Mouse (Mus musculus): ENCODE results near the gene Lgalsl.

Gene Lgalsl

DNA sequence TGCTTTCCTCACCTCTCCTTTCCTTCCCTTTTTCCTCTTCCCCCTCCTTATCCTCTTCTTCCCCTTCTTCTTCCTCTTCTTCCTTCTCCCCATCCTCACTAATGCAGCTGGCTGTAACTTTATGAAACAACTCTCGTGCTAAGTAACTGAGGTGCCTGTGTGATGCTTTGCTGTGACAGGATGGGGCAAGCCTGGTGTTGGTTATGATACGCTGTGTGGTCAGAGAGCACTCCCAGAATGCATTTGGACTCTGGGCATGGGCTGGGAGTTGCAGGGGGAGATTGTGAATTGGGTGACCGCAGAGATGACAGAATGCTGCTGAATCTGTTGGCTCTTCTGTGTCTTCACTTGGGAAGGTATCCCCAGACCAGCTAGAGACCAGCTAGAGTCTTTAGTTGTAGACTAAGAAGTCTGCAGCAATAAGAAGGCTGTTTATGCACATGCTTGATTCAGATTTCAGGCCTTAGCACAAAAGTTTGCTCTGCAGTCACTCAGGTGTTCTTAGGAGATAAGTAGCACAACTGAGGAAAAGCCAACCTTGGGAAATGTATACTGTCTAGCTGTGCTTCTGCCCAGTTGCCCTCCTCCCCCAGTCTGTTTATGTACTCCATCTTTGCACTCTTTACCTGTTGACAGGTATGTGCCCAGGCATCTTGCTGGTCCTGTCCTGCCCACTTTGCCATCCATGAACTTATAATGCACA lies 51.8 kb downstream of the Lgalsl start:
- no peak for DNase-seq

DNA sequence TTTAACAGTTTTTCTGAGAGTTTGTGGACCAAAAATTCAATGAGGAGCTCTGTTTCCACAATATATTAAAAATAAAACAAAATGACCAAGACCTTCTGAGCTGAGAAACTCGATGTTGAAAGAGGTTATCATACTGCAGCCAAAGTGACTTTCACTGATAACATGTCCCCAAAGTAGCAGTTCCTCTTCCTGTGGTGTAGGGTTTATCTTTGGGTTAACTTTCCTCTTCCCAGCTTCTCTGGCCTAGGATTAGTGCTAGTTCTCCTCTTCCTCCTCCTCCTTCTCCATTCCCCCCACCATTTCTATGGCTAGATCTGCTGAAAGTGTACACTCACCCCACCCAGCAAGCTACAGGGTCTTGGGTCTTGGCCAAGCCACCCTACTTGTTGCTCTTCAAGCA lies 52.6 kb downstream of the Lgalsl start:
- DNase-seq, result no peak

DNA sequence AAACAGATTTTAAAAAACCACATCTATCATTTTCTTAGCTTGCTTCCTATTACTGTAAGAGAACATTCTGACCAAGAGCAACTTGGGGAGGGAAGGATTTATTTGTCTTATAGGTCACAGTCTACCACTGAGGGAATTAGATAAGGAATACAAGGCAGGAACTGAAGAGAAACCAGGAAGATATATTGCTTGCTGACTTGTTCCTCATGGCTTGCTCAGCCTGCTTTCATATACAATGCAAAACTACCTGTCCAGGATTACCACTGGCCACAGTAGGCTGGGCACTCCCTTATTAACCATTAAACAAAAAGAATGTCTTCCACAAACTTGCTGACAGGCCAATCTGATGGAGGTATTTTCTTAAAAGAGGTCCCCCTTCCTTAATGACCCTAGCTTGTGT lies 54.2 kb downstream of the Lgalsl start:
- DNase-seq, result no peak
